Mouse (Mus musculus): ENCODE results near the gene Adgrb2.

DNA sequence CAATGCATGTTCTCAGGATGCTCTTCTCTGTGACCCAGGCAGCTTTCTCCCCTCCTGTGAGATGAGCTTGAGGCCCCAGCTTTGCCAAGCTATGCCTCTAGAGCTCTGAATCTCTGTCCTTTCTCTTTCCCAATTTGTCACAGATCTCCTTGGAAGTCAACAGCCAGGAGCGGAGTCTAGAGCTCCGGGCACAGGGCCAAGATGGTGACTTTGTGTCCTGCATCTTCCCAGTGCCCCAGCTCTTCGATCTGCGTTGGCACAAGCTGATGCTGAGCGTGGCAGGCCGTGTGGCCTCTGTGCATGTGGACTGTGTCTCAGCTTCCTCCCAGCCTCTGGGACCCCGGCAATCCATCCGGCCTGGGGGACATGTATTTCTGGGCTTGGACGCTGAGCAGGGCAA is 68.4 kb downstream of the Adgrb2 start:
- TF ChIP-seq CTCF (IDR thresholded peaks at IDR 0.05) (no peak), EP300 (IDR thresholded peaks at IDR 0.05) (no peak)

All from lung, postnatal 0 days (tissue).